Mouse (Mus musculus) stomach, postnatal 0 days (tissue): Measurements from ENCODE around the gene S1pr2.

Source experiments
- CTCF ChIP-seq: IDR thresholded peaks from 2 replicates; pipeline ENCODE4 v1.5.1; 2016; ENCODE audit warnings: antibody characterized with exemption, low read depth, mild to moderate bottlenecking, moderate library complexity
- EP300 ChIP-seq: optimal IDR thresholded peaks from 2 replicates; pipeline ENCODE3; 2016; ENCODE audit warnings: antibody characterized with exemption

DNA sequence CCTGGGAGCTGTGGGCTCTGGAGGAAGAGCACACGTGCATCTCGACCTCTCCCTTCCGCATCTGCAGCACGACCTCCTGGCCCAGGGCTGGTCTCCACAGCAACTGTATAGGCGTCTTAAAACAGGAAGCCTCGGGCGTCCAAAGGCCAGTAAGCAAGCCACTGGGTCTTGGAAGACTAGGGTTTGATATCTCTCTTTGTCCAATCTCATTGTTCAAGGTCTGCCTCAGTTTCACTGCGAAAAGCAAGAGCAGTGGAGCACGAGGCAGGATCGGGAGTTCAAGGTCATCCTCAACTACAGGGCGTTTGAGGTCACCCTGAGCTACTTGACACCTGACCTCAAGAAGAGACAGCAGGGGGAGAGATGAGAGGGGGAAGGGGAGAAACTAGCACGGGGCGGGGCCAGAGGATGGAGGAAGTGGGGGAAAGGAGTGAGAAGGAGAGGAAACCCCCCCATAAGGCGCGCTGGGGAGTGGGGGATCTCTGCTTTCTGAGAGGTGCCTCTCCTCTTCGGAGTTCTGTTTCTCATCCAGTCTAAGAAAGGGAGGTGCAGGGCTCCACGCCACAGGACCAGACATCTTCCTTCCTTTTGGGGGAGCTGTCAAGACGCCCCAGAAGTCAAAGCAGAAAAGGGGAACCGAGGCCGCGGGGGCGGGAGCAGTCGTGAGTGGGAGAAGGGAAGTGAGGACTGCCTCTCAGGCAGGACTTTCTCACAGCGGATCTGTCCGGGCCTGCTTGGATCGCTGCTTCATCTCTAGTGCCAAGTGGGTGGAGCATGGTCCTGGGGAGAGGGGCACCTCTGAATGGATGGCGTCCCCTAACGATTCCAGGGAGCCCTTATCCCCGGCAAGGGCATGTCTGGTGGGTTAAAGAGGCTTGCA, 38.4 kb upstream of the S1pr2 start:
- TF ChIP-seq CTCF, result no peak
- no peak for TF ChIP-seq EP300
